ENCODE assay signal across 13 mouse cellular contexts in the genomic region with DNA sequence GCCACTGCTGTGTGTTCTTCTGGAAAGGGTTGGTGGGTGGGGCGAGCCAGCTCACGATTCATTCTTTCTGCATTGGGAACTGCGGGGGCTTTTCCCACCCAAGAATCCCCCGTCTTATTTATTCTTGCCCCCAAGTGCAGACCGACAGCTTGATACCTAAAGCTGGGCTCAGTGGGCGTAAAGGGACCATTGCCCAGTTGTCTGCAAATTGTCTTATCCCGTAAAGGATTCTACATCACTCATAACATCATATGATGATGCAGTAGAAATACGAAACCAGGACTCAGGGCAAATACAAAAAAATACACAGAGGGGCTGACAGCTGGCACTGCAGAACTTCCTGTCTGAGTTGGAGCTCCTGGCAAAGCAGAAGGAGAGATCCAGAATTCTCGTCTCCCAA.
A peak's percentile ranks its signal among the peaks of the same experiment; 100 is the strongest.
DNase-seq lines count a peak whose midpoint lies in the region; ATAC-seq and TF ChIP-seq lines count a peak whose summit lies in the region.
"Had no signal": no experiment of that assay in that cellular context is flagged by ENCODE, and none has a peak within 500 bp of the region (broad histone marks: within the 10 kb centered on the region; RNA-seq: fewer than 3 reads in every experiment).

No protein-coding gene starts in this region.

- H3K9ac ChIP-seq in hindbrain, embryonic 14.5 days: no peak overlapping the region
- no peak overlapping the region for H3K9ac ChIP-seq in hindbrain, embryonic 16.5 days (ENCODE audit: low read depth, low read length)
- H3K9ac ChIP-seq in forebrain, postnatal 0 days: no peak overlapping the region
- no peak overlapping the region for H3K9ac ChIP-seq in neural tube, embryonic 15.5 days (replicated peaks)
- H3K9ac ChIP-seq: lung, embryonic 15.5 days had no signal

- no peaks in the 10 kb centered on the region for H3K9me3 ChIP-seq in hindbrain, embryonic 14.5 days (ENCODE audit: control insufficient read depth, low read length)
- no peaks in the 10 kb centered on the region for H3K9me3 ChIP-seq in hindbrain, embryonic 16.5 days (ENCODE audit: control insufficient read depth, low read length)
- H3K9me3 ChIP-seq in forebrain, postnatal 0 days (ENCODE audit: low read length): no peaks in the 10 kb centered on the region
- no peaks in the 10 kb centered on the region for H3K9me3 ChIP-seq in neural tube, embryonic 15.5 days (replicated peaks)
- H3K9me3 ChIP-seq: lung, embryonic 15.5 days had no signal

- no peak overlapping the region for H3K4me3 ChIP-seq in hindbrain, embryonic 14.5 days (replicated peaks; ENCODE audit: low read length)
- no peak overlapping the region for H3K4me3 ChIP-seq in hindbrain, embryonic 16.5 days (ENCODE audit: low read length)
- no peak overlapping the region for H3K4me3 ChIP-seq in forebrain, postnatal 0 days (ENCODE audit: low read depth, low read length)
- H3K4me3 ChIP-seq in neural tube, embryonic 15.5 days (replicated peaks): no peak overlapping the region
- H3K4me3 ChIP-seq: lung, embryonic 15.5 days had no signal

- H3K36me3 ChIP-seq in hindbrain, embryonic 14.5 days (replicated peaks; ENCODE audit: control insufficient read depth, insufficient read depth): no peaks in the 10 kb centered on the region
- H3K36me3 ChIP-seq in hindbrain, embryonic 16.5 days (ENCODE audit: control insufficient read depth, insufficient read depth, low read length): no peaks in the 10 kb centered on the region
- H3K36me3 ChIP-seq in forebrain, postnatal 0 days (ENCODE audit: insufficient read depth): no peaks in the 10 kb centered on the region; the same call in 1 of the 2 replicates
- no peaks in the 10 kb centered on the region for H3K36me3 ChIP-seq in neural tube, embryonic 15.5 days
- H3K36me3 ChIP-seq: lung, embryonic 15.5 days had no signal

- DNase-seq in hindbrain, embryonic 14.5 days (ENCODE audit: low spot score): no peak
- peak; percentile 63 for DNase-seq in brain, adult 2 months (ENCODE audit: low read depth, low spot score)
- peak; percentile 33 for DNase-seq in forebrain, postnatal 0 days
- no peak for DNase-seq in urinary bladder, postnatal 4 days (ENCODE audit: low spot score in 2 of 2)
- DNase-seq in natural killer cell, adult 2 months (ENCODE audit: low spot score in 2 of 2): no peak
- DNase-seq: cerebellum, adult 18-20 months; gastrocnemius, postnatal 10 days; kidney, adult 2 months; kidney, postnatal 4 days had no signal

- H3K27me3 ChIP-seq in hindbrain, embryonic 14.5 days (ENCODE audit: control insufficient read depth, insufficient read depth, low read length): no peaks in the 10 kb centered on the region
- H3K27me3 ChIP-seq in hindbrain, embryonic 16.5 days (replicated peaks; ENCODE audit: control insufficient read depth, insufficient read depth, low read length): no peaks in the 10 kb centered on the region
- no peaks in the 10 kb centered on the region for H3K27me3 ChIP-seq in forebrain, postnatal 0 days (ENCODE audit: insufficient read depth, low read length)
- no peaks in the 10 kb centered on the region for H3K27me3 ChIP-seq in neural tube, embryonic 15.5 days (replicated peaks)
- H3K27me3 ChIP-seq: lung, embryonic 15.5 days had no signal

- peaks cover 70% of the 10 kb centered on the region for H3K4me1 ChIP-seq in hindbrain, embryonic 14.5 days (replicated peaks; ENCODE audit: control insufficient read depth, insufficient read depth, low read length)
- H3K4me1 ChIP-seq in hindbrain, embryonic 16.5 days (ENCODE audit: control insufficient read depth, insufficient read depth, low read depth, low read length): peaks cover 56% of the 10 kb centered on the region
- peaks cover 39% of the 10 kb centered on the region for H3K4me1 ChIP-seq in forebrain, postnatal 0 days (ENCODE audit: insufficient read depth)
- H3K4me1 ChIP-seq in neural tube, embryonic 15.5 days: peaks cover 78% of the 10 kb centered on the region

- no peak overlapping the region for H3K4me2 ChIP-seq in hindbrain, embryonic 14.5 days (replicated peaks)
- no peak overlapping the region for H3K4me2 ChIP-seq in hindbrain, embryonic 16.5 days (ENCODE audit: low read length)
- H3K4me2 ChIP-seq in forebrain, postnatal 0 days (ENCODE audit: low read depth): no peak overlapping the region
- H3K4me2 ChIP-seq in neural tube, embryonic 15.5 days: no peak overlapping the region
- H3K4me2 ChIP-seq: liver, embryonic 11.5 days; lung, embryonic 15.5 days had no signal

- no peak for ATAC-seq in hindbrain, embryonic 14.5 days (ENCODE audit: low FRiP score)
- no peak for ATAC-seq in hindbrain, embryonic 16.5 days
- no peak for ATAC-seq in forebrain, postnatal 0 days
- ATAC-seq in neural tube, embryonic 15.5 days (ENCODE audit: low FRiP score): no peak

- 87% methylated on average over 9 of the region's 9 CpGs for WGBS in hindbrain, embryonic 14.5 days
- WGBS in hindbrain, embryonic 16.5 days: 81% methylated on average over 9 of the region's 9 CpGs
- WGBS in forebrain, postnatal 0 days: 79% methylated on average over 9 of the region's 9 CpGs
- 79% methylated on average over 9 of the region's 9 CpGs for WGBS in neural tube, embryonic 15.5 days

- no peak for TF ChIP-seq CTCF in forebrain, postnatal 0 days (IDR thresholded peaks at IDR 0.05; ENCODE audit: low read depth)

- H3K27ac ChIP-seq in hindbrain, embryonic 14.5 days: peak overlapping the region; percentile 83
- H3K27ac ChIP-seq in hindbrain, embryonic 16.5 days (ENCODE audit: low read depth, low read length): no peak overlapping the region
- H3K27ac ChIP-seq in forebrain, postnatal 0 days (ENCODE audit: low read depth, low read length): no peak overlapping the region
- H3K27ac ChIP-seq in neural tube, embryonic 15.5 days (replicated peaks): peak overlapping the region; percentile 81

Comparison
In these comparisons a context has a peak if more than half of its experiments do, and no peak if none do; other contexts are left out.
1. H3K27ac ChIP-seq: peak in hindbrain, embryonic 14.5 days (single experiment) and neural tube, embryonic 15.5 days (single experiment); none in hindbrain, embryonic 16.5 days (single experiment) and forebrain, postnatal 0 days (single experiment).
2. DNase-seq: peak in brain, adult 2 months (single experiment) and forebrain, postnatal 0 days (single experiment); none in hindbrain, embryonic 14.5 days (single experiment), urinary bladder, postnatal 4 days (0 of 2) and natural killer cell, adult 2 months (0 of 2).